Mouse (Mus musculus): Measurements from ENCODE around the gene Capzb. TPM values are rescaled to one million over a fixed set of nuclear protein-coding genes. Genes with fewer than 3 reads are reported as not detected.
A peak's percentile ranks its signal among the peaks of the same experiment; 100 is the strongest.

Capzb gene
- total RNA-seq, 2 experiments from 2014 or later = 155 to 389 TPM

GRCm38 (mm10) chr4:139232479-139233145 lies 39.9 kb downstream of the Capzb start:
- ATAC-seq (replicated peaks; ENCODE audit: poor library complexity, severe bottlenecking) = peak; percentile 48

GRCm38 (mm10) chr4:139233146-139233495 lies 40.4 kb downstream of the Capzb start:
- no peak for ATAC-seq (replicated peaks; ENCODE audit: poor library complexity, severe bottlenecking)

GRCm38 (mm10) chr4:139233755-139234254 lies 41.1 kb downstream of the Capzb start:
- no peak for ATAC-seq (replicated peaks; ENCODE audit: poor library complexity, severe bottlenecking)

DNA sequence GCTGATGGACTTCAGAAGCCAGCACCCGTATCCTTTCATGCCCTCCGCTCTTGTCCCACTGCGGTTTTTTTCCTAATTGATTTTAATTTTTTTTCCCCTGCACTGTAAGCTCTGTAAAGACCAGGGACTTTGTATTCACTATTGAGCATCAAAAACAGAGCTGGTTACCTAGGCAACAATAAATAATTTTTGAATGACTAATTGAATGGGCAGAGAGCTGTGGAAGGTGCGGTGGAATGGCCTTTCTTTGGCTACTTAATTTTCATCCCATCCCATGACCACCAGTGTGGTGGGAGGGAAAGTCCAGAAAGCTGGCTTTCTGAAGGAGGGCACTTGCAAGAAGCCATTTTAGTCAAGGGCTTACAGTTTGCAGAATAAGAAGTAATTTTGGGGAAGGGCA lies 41.6 kb downstream of the Capzb start:
- ATAC-seq (replicated peaks; ENCODE audit: poor library complexity, severe bottlenecking) = no peak

DNA sequence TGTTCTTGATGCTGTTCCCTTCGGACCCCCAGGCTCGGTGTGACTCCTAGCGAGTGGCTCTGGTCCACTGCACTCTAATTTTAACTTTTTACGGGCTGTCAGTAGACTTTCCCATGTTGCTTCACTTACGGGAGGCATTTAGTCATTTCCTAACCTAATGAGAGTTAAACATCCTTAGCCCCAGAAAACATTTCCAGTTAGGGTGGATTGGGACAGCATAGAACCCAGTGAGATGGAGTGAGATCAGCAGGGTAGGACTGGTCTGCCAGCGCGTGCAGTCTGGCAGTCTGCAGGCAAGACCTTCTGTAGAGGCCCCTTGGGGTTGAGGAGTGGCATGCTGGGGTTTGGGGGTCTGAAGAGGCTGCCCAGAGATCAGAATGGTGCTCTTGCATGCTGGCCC lies 42.9 kb downstream of the Capzb start:
- ATAC-seq (replicated peaks; ENCODE audit: poor library complexity, severe bottlenecking) = no peak

DNA sequence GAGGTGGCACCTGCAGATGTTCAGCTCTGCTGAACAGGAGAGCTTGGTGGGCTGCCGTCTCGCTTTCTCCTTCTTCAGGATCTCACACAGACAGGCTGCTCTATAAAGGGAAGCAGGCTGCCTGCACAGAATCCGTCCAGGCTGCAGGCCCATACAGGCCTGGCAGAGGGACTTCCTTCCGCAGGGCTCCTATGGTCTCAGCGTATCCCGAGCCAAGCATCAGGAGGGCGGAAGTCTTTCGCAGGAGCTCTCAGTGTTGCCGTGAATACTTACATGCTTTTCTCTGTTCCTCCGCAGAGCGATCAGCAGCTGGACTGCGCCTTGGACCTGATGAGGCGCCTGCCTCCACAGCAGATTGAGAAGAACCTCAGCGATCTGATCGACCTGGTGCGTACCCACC lies 45.9 kb downstream of the Capzb start:
- no peak for ATAC-seq (replicated peaks; ENCODE audit: poor library complexity, severe bottlenecking)

DNA sequence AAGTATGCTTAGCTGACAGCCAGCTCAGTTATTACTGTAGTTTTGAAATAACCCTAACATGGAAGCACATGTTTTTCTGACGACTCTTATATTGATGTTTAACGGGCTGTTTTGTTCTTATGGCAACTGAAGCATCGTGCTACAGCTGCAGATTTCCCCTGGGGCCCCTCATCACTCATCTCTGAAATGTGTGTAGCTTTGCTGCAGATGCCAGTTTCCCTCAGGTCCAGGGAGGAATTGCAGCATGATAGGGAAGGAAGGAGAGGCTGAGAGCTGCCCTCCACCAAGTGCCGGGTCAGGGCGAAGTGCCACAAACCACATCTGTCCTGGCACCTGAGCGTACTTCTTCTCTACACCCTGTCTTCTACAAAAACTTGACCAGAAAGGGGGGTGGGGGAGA lies 47.6 kb downstream of the Capzb start:
- ATAC-seq (replicated peaks; ENCODE audit: poor library complexity, severe bottlenecking) = peak; percentile 38; the same call in 1 of the 2 replicates

DNA sequence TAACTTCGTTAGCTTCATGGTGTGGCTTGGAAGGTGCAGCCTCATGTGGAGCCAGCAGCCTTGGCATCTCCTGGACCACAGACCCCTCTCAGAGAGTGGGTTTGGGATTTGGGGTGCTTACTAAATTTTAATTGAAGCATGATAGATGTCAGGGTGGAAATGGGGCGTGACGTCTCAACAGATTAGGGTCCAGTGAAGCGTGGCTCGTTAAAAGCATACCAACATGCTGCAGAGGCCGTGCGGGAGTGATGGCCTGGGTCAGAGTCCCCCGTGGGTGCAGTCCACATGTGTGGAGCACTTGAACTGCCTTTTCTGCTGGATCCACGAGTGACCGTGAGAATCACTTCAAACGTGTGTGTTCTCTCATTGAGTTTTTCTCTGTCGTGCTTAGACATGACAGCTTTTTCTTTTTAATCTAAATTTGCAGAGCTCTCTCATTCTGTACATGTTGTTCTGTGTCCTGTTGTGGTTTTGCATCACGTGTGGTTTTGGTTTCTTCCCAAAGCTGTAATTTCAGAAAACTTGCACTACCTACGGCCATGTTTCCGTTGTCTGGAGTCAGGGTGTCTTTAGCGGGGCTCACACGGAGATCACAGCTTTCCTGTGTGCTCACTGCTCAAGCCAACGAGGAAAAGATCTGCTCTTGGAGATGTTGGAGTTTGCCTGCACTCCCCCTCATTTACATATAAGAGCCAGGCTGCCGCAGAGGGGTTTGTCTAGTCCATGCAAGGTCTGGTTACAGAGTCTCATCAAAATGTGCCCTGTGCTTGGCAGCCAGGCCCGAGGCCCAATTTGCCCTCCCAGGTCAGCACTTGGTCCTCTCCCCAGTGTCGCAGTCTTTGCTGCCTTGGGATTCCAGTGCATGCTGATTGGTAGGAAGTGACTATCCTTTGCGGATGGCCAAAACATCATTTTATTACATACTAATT lies 49.2 kb downstream of the Capzb start:
- no peak for ATAC-seq (replicated peaks; ENCODE audit: poor library complexity, severe bottlenecking)

- ATAC-seq (replicated peaks; ENCODE audit: poor library complexity, severe bottlenecking) = no peak
Measured at GRCm38 (mm10) chr4:139242607-139242955, 49.9 kb downstream of the Capzb start.

- ATAC-seq (replicated peaks; ENCODE audit: poor library complexity, severe bottlenecking) = no peak
Measured at GRCm38 (mm10) chr4:139244176-139244575, 51.5 kb downstream of the Capzb start.

- no peak for ATAC-seq (replicated peaks; ENCODE audit: poor library complexity, severe bottlenecking)
Measured at GRCm38 (mm10) chr4:139244766-139245165, 52.1 kb downstream of the Capzb start.

GRCm38 (mm10) chr4:139245534-139245933 lies 52.8 kb downstream of the Capzb start:
- no peak for ATAC-seq (replicated peaks; ENCODE audit: poor library complexity, severe bottlenecking)

DNA sequence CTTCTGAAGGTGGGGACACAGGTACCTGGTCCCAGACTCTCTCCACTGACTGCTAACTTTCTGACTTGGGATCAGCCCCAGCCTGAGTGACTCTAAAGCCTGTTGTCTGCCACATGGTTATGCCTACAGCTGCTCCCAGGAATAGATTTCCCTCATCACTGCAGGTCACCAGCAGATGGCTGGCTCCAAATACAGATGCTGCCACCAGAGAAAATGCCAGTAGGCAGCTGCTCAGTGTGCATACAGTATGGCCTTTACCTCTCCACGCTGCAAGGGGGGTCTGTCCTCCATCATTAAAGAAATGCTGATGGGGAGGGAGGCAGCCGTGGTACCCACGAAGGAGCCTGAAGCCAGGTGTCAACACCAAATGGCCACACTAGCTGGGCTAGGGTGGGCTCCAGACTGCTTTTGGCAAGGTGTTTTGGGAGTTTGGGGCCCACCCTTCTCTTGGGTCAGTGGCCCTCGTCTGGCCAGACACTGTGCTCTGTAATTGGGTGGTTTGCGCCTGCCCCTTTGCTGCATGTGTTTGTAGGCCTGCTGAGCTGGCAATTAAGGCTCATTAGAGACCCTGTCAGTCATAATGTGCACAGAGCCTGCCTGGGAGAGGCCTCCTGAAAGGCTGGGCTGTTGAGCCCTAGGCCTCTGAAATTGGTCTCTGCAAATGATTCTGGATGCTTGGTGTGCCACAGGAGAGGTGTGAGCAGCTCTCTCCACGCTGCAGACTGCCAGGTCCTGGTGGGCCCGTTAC lies 53.6 kb downstream of the Capzb start:
- no peak for ATAC-seq (replicated peaks; ENCODE audit: poor library complexity, severe bottlenecking)

DNA sequence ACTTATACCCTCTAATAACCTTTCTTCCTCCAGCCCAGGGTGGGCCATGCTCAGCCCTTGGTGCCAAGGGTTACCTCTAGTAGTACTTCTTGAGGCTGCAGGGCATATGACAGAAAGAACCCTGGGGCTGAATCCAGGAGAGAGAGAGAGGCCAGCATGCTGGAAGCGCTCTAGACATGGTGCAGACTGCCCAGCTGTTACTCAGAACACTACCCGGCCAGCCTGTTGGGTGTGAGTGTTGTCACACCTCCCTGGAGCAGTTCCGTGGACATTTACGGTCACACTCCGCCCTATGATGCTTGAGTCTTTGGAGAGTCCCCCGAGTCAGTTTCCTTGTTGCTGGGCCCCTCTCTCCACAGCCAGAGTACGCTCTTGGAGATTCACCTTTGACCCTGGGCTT lies 55.3 kb downstream of the Capzb start:
- ATAC-seq (replicated peaks; ENCODE audit: poor library complexity, severe bottlenecking) = no peak

DNA sequence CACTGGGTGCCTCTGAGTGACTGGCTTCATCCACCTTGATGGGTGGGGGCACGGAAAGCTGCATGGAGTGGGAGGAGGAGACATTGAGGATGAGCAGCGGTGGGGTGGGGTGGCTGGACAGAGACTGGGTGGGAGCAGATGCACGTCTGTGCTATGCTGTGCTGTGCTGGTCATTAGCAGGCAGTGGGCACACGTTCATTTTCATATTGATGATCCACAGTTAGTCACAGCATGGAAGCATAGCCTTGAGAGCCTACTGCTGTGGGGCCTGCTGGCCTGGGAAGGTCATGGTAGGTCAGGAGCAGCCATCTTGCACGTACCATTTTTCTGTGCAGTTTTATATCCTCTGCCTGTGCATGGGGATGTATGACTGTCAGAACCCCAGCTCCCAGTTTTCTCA lies 56.0 kb downstream of the Capzb start:
- ATAC-seq (replicated peaks; ENCODE audit: poor library complexity, severe bottlenecking) = no peak

- ATAC-seq (replicated peaks; ENCODE audit: poor library complexity, severe bottlenecking) = no peak
Measured at GRCm38 (mm10) chr4:139250043-139250442, 57.3 kb downstream of the Capzb start.

DNA sequence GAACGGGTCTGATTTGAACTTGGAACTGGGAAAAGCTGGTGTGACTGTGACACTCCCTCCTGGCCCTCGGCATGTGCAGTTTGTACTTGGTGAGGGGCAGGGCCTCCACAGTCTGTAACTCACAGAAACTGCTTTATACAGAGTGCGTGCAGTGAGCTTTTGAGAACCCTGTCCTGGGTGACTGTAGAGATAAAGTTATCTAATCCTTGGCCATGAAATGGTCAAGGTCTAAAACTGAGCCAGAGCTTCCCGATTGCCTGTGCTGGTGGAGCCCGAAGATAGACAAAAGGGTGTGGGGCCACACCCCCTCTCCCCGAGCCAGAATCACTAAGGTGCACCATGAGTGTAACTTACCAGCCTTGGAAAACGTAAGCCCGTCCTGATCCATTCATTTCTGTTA lies 58.2 kb downstream of the Capzb start:
- no peak for ATAC-seq (replicated peaks; ENCODE audit: poor library complexity, severe bottlenecking)

- ATAC-seq (replicated peaks; ENCODE audit: poor library complexity, severe bottlenecking) = peak; percentile 83
Measured at GRCm38 (mm10) chr4:139252051-139252760, 59.5 kb downstream of the Capzb start.

- no peak for ATAC-seq (replicated peaks; ENCODE audit: poor library complexity, severe bottlenecking)
Measured at GRCm38 (mm10) chr4:139253206-139253605, 60.5 kb downstream of the Capzb start.

GRCm38 (mm10) chr4:139256146-139256545 lies 63.4 kb downstream of the Capzb start:
- ATAC-seq (replicated peaks; ENCODE audit: poor library complexity, severe bottlenecking) = no peak

All from granulocyte monocyte progenitor cell, adult 5-6 weeks (primary cell).